ENCODE assay signal across 13 mouse cellular contexts in genomic region chr9:86647931-86648550, GRCm38 (mm10). TPM values are rescaled to one million over a fixed set of nuclear protein-coding genes. Genes with fewer than 3 reads are reported as not detected.
DNase-seq lines count a peak whose midpoint lies in the region; ATAC-seq lines count a peak whose summit lies in the region.
"Had no signal": no experiment of that assay in that cellular context is flagged by ENCODE, and none has a peak within 500 bp of the region (broad histone marks: within the 10 kb centered on the region; RNA-seq: fewer than 3 reads in every experiment).

No protein-coding gene starts in this region.

- no peak overlapping the region for H3K4me2 ChIP-seq in liver, embryonic 16.5 days (ENCODE audit: low read depth, low read length)
- H3K4me2 ChIP-seq in midbrain, embryonic 11.5 days, result no peak overlapping the region
- H3K4me2 ChIP-seq: hindbrain, embryonic 15.5 days; midbrain, embryonic 12.5 days had no signal

- no peaks in the 10 kb centered on the region for H3K27me3 ChIP-seq in heart, embryonic 10.5 days (ENCODE audit: insufficient read depth, poor library complexity, severe bottlenecking)
- H3K27me3 ChIP-seq in liver, embryonic 16.5 days (ENCODE audit: control insufficient read depth, insufficient read depth, low read depth, low read length), result no peaks in the 10 kb centered on the region
- no peaks in the 10 kb centered on the region for H3K27me3 ChIP-seq in midbrain, embryonic 11.5 days (ENCODE audit: control insufficient read depth, insufficient read depth, low read length)
- H3K27me3 ChIP-seq: hindbrain, embryonic 15.5 days; midbrain, embryonic 12.5 days had no signal

- peak; percentile 89 for DNase-seq in heart, adult 11 months
- no peak for DNase-seq in heart, embryonic 10.5 days (ENCODE audit: low spot score)
- peak; percentile 12 for DNase-seq in 416B (ENCODE audit: low read depth)
- DNase-seq in heart, postnatal 10 days, result peak; percentile 29 to 38
- no peak for DNase-seq in midbrain, embryonic 11.5 days (ENCODE audit: low spot score, missing footprints)
- DNase-seq in frontal cortex, postnatal 10 days (ENCODE audit: low spot score in 2 of 2), result no peak
- no peak for DNase-seq in right cerebral cortex, postnatal 14 days
- DNase-seq: B cell, adult 2 months; gastrocnemius, postnatal 10 days had no signal

- no peak overlapping the region for H3K27ac ChIP-seq in heart, embryonic 10.5 days
- H3K27ac ChIP-seq in liver, embryonic 16.5 days (ENCODE audit: low read length), result no peak overlapping the region
- H3K27ac ChIP-seq in midbrain, embryonic 11.5 days (ENCODE audit: low read depth, low read length), result no peak overlapping the region
- H3K27ac ChIP-seq: hindbrain, embryonic 15.5 days; left cerebral cortex, adult 2 months; midbrain, embryonic 12.5 days had no signal

- no peaks in the 10 kb centered on the region for H3K36me3 ChIP-seq in heart, embryonic 10.5 days
- no peaks in the 10 kb centered on the region for H3K36me3 ChIP-seq in liver, embryonic 16.5 days (ENCODE audit: control insufficient read depth, insufficient read depth)
- H3K36me3 ChIP-seq in midbrain, embryonic 11.5 days (ENCODE audit: control insufficient read depth, insufficient read depth, low read length), result no peaks in the 10 kb centered on the region
- H3K36me3 ChIP-seq: hindbrain, embryonic 15.5 days; midbrain, embryonic 12.5 days had no signal

- ATAC-seq in liver, embryonic 16.5 days (ENCODE audit: low read depth), result peak; percentile 62
- no peak for ATAC-seq in midbrain, embryonic 11.5 days (ENCODE audit: low FRiP score)

- H3K9ac ChIP-seq in liver, embryonic 16.5 days (ENCODE audit: low read depth, low read length), result no peak overlapping the region
- no peak overlapping the region for H3K9ac ChIP-seq in midbrain, embryonic 11.5 days (ENCODE audit: low read length)
- H3K9ac ChIP-seq: hindbrain, embryonic 15.5 days; midbrain, embryonic 12.5 days had no signal

- H3K9me3 ChIP-seq in heart, embryonic 10.5 days, result no peaks in the 10 kb centered on the region
- no peaks in the 10 kb centered on the region for H3K9me3 ChIP-seq in liver, embryonic 16.5 days (replicated peaks; ENCODE audit: control insufficient read depth, low read length)
- H3K9me3 ChIP-seq in midbrain, embryonic 11.5 days (ENCODE audit: control insufficient read depth, low read length), result no peaks in the 10 kb centered on the region
- H3K9me3 ChIP-seq: hindbrain, embryonic 15.5 days; midbrain, embryonic 12.5 days had no signal

- H3K4me3 ChIP-seq in heart, embryonic 10.5 days, result no peak overlapping the region
- H3K4me3 ChIP-seq in liver, embryonic 16.5 days (ENCODE audit: low read depth, low read length), result no peak overlapping the region
- H3K4me3 ChIP-seq in midbrain, embryonic 11.5 days (ENCODE audit: low read depth, low read length), result no peak overlapping the region
- H3K4me3 ChIP-seq: hindbrain, embryonic 15.5 days; left cerebral cortex, adult 2 months; midbrain, embryonic 12.5 days had no signal

- 74% methylated on average over 7 of the region's 7 CpGs for WGBS in heart, embryonic 10.5 days
- 38% methylated on average over 7 of the region's 7 CpGs for WGBS in liver, embryonic 16.5 days (ENCODE audit: insufficient replicate concordance)
- 82% methylated on average over 7 of the region's 7 CpGs for WGBS in midbrain, embryonic 11.5 days

- no peaks in the 10 kb centered on the region for H3K4me1 ChIP-seq in heart, embryonic 10.5 days
- H3K4me1 ChIP-seq in liver, embryonic 16.5 days (ENCODE audit: control insufficient read depth, low read depth, low read length), result no peaks in the 10 kb centered on the region
- no peaks in the 10 kb centered on the region for H3K4me1 ChIP-seq in midbrain, embryonic 11.5 days (ENCODE audit: control insufficient read depth, insufficient read depth, low read length)
- H3K4me1 ChIP-seq: hindbrain, embryonic 15.5 days; midbrain, embryonic 12.5 days had no signal

- intact Hi-C loops in heart, postnatal 10 days (cut with DNase I), result loop anchor here (5.0 kb wide), 1 partner anchor 99 kb away; no protein-coding TSS in a partner anchor

RNA-seq across cellular contexts. Expression of gene Me1, which starts 47.7 kb away (rescaled TPM):
- 26.1 and 39.1 TPM in 2 replicates for polyA plus RNA-seq in heart, embryonic 10.5 days (2016; fragmentation: Nextera tagmentation; extraction: Ambion mirVana)
- 10 to 100 TPM; 63.4 to 69.7 TPM for total RNA-seq in heart, postnatal 10 days (2021)
- 3.7 and 4.4 TPM in 2 replicates for polyA plus RNA-seq in liver, embryonic 16.5 days (2015; fragmentation: Nextera tagmentation; extraction: Ambion mirVana)
- 14.3 and 16.1 TPM in 2 replicates for polyA plus RNA-seq in midbrain, embryonic 11.5 days (2014; fragmentation: Nextera tagmentation; extraction: Ambion mirVana)

Comparison
In these comparisons a context has a peak if more than half of its experiments do, and no peak if none do; other contexts are left out.
1. DNase-seq: peak in heart, adult 11 months (single experiment), 416B (single experiment) and heart, postnatal 10 days (2 of 2); none in heart, embryonic 10.5 days (single experiment), midbrain, embryonic 11.5 days (single experiment), frontal cortex, postnatal 10 days (0 of 2) and right cerebral cortex, postnatal 14 days (single experiment).